ENCODE assay signal across 8 mouse cellular contexts in genomic region chr8:126590599-126590998, GRCm38 (mm10). TPM values are rescaled to one million over a fixed set of nuclear protein-coding genes. Genes with fewer than 3 reads are reported as not detected.
DNase-seq lines count a peak whose midpoint lies in the region; ATAC-seq and TF ChIP-seq lines count a peak whose summit lies in the region.

No protein-coding gene starts in this region.

- no peak for ATAC-seq in embryonic facial prominence, embryonic 11.5 days (replicated peaks; ENCODE audit: insufficient number of reproducible peaks, low FRiP score, low TSS enrichment, low read depth)
- no peak for ATAC-seq in intestine, embryonic 14.5 days (replicated peaks; ENCODE audit: low FRiP score, low TSS enrichment, low read depth)

- H3K36me3 ChIP-seq in embryonic facial prominence, embryonic 11.5 days (replicated peaks; ENCODE audit: control insufficient read depth, insufficient read depth, low read depth, low read length), result no peaks in the 10 kb centered on the region
- H3K36me3 ChIP-seq in intestine, embryonic 14.5 days (ENCODE audit: control insufficient read depth, insufficient read depth, low read length), result peaks cover 58% of the 10 kb centered on the region
- peaks cover 38% of the 10 kb centered on the region for H3K36me3 ChIP-seq in myocyte (ENCODE audit: control insufficient read depth, insufficient read depth)

- peaks cover 11% of the 10 kb centered on the region for H3K4me1 ChIP-seq in embryonic facial prominence, embryonic 11.5 days (ENCODE audit: control insufficient read depth, insufficient read depth, low read length)
- H3K4me1 ChIP-seq in intestine, embryonic 14.5 days (replicated peaks; ENCODE audit: control insufficient read depth, insufficient read depth, low read length), result peaks cover 35% of the 10 kb centered on the region

- TF ChIP-seq POLR2A in myocyte (IDR thresholded peaks at IDR 0.05; ENCODE audit: insufficient read length, low read depth), result no peak

- peak overlapping the region; percentile 58 for H3K9ac ChIP-seq in embryonic facial prominence, embryonic 11.5 days (replicated peaks; ENCODE audit: low read length)
- H3K9ac ChIP-seq in intestine, embryonic 14.5 days (ENCODE audit: low read length), result peak overlapping the region; percentile 100

- peak overlapping the region; percentile 99 for H3K27ac ChIP-seq in layer of hippocampus, adult 2 months
- no peak overlapping the region for H3K27ac ChIP-seq in embryonic facial prominence, embryonic 11.5 days (replicated peaks; ENCODE audit: low read depth, low read length)
- H3K27ac ChIP-seq in intestine, embryonic 14.5 days (ENCODE audit: low read depth), result peak overlapping the region; percentile 80

- H3ac ChIP-seq in myocyte (ENCODE audit: control insufficient read depth, insufficient read length), result peak overlapping the region; percentile 81

- peak overlapping the region; percentile 91 for H3K4me2 ChIP-seq in embryonic facial prominence, embryonic 11.5 days (ENCODE audit: low read depth, low read length)
- peak overlapping the region; percentile 95 for H3K4me2 ChIP-seq in intestine, embryonic 14.5 days (ENCODE audit: low read length)
- peak overlapping the region; percentile 96 for H3K4me2 ChIP-seq in myocyte (ENCODE audit: low read depth)

- no peaks in the 10 kb centered on the region for H3K27me3 ChIP-seq in embryonic facial prominence, embryonic 11.5 days (ENCODE audit: control insufficient read depth, insufficient read depth, low read length)
- no peaks in the 10 kb centered on the region for H3K27me3 ChIP-seq in intestine, embryonic 14.5 days (replicated peaks; ENCODE audit: control insufficient read depth, insufficient read depth, low read length)
- H3K27me3 ChIP-seq in myocyte (ENCODE audit: control insufficient read depth, insufficient read depth, insufficient read length), result no peaks in the 10 kb centered on the region

- peaks cover 65% of the 10 kb centered on the region for H3K79me2 ChIP-seq in myocyte (ENCODE audit: control insufficient read depth, insufficient read depth)

- H3K9me3 ChIP-seq in embryonic facial prominence, embryonic 11.5 days (replicated peaks; ENCODE audit: control insufficient read depth, low read length), result no peaks in the 10 kb centered on the region
- no peaks in the 10 kb centered on the region for H3K9me3 ChIP-seq in intestine, embryonic 14.5 days (ENCODE audit: control insufficient read depth, low read length)

- TF ChIP-seq CTCF in layer of hippocampus, adult 2 months (conservative IDR thresholded peaks at IDR 0.05), result no peak

- WGBS in embryonic facial prominence, embryonic 11.5 days, result 45% methylated on average over 4 of the region's 4 CpGs
- WGBS in intestine, embryonic 14.5 days, result 17% methylated on average over 4 of the region's 4 CpGs

- DNase-seq in layer of hippocampus, adult 2 months (ENCODE audit: low spot score in 2 of 2), result no peak
- DNase-seq in layer of hippocampus, adult 8-10 months (ENCODE audit: low spot score in 2 of 2), result no peak
- no peak for DNase-seq in embryonic facial prominence, embryonic 11.5 days (ENCODE audit: low spot score)
- no peak for DNase-seq in intestine, embryonic 14.5 days (ENCODE audit: low spot score)
- DNase-seq in right cerebral cortex, postnatal 4 days, result no peak
- DNase-seq in adrenal gland, postnatal 4 days (ENCODE audit: low spot score in 2 of 2), result no peak
- DNase-seq in adrenal gland, postnatal 10 days, result no peak

- peak overlapping the region; percentile 93 for H3K4me3 ChIP-seq in layer of hippocampus, adult 2 months
- peak overlapping the region; percentile 100 for H3K4me3 ChIP-seq in embryonic facial prominence, embryonic 11.5 days (ENCODE audit: low read depth, low read length)
- H3K4me3 ChIP-seq in intestine, embryonic 14.5 days (ENCODE audit: low read depth, low read length), result peak overlapping the region; percentile 100
- H3K4me3 ChIP-seq in myocyte, result peak overlapping the region; percentile 98

TF ChIP-seq in myocyte, 11 proteins besides CTCF, POLR2A, EP300 and RAD21:
- no peak for TF ChIP-seq MAX (IDR thresholded peaks at IDR 0.05; ENCODE audit: low read depth)
- no peak for TF ChIP-seq TCF3 (IDR thresholded peaks at IDR 0.05; ENCODE audit: insufficient read length, low read depth)
- TF ChIP-seq TCF12 (IDR thresholded peaks at IDR 0.05; ENCODE audit: insufficient read depth, poor library complexity, severe bottlenecking), result no peak
- no peak for TF ChIP-seq CEBPB (IDR thresholded peaks at IDR 0.05; ENCODE audit: insufficient read depth, poor library complexity, severe bottlenecking)
- no peak for TF ChIP-seq MYOD1 (IDR thresholded peaks at IDR 0.05; ENCODE audit: control insufficient read depth in 1 of 3, insufficient read length in 2 of 3, low read depth in 2 of 3)
- TF ChIP-seq POLR2AphosphoS2 (IDR thresholded peaks at IDR 0.05; ENCODE audit: insufficient read length, low read depth), result no peak
- TF ChIP-seq E2F4 (IDR thresholded peaks at IDR 0.05; ENCODE audit: insufficient read depth), result no peak
- no peak for TF ChIP-seq SRF (IDR thresholded peaks at IDR 0.05; ENCODE audit: control insufficient read depth, insufficient read length, low read depth)
- TF ChIP-seq MYOG (IDR thresholded peaks at IDR 0.05; ENCODE audit: control insufficient read depth in 1 of 3, insufficient read depth in 1 of 3, insufficient read length in 2 of 3, low read depth in 2 of 3), result no peak
- TF ChIP-seq REST (IDR thresholded peaks at IDR 0.05; ENCODE audit: insufficient read depth, insufficient read length), result no peak
- TF ChIP-seq USF1 (IDR thresholded peaks at IDR 0.05; ENCODE audit: low read depth), result no peak

RNA-seq across cellular contexts. Expression of gene Irf2bp2, which starts 3.2 kb away (rescaled TPM):
- 10 to 100 TPM; 53.0 to 60.4 TPM for total RNA-seq in layer of hippocampus, adult 2 months (2021)
- 10 to 100 TPM; 53.5 to 58.0 (median 56.2) TPM for total RNA-seq in layer of hippocampus, adult 8-10 months (2022)
- polyA plus RNA-seq in embryonic facial prominence, embryonic 11.5 days (2014; fragmentation: Nextera tagmentation; extraction: Ambion mirVana), result 6.5 and 6.9 TPM in 2 replicates
- 11.3 and 11.5 TPM in 2 replicates for polyA plus RNA-seq in intestine, embryonic 14.5 days (2014; fragmentation: Nextera tagmentation; extraction: Ambion mirVana)
- polyA plus RNA-seq in myocyte (2012; fragmentation: generic; extraction: Trizol), result 16.8 TPM
- 100 to 1,000 TPM; 115 to 119 TPM for total RNA-seq in adrenal gland, postnatal 4 days (2021)
- total RNA-seq in adrenal gland, postnatal 10 days (2021), result 100 to 1,000 TPM in 1 of 2 experiments, 10 to 100 TPM in 1; 91.0 to 110 TPM
